Mouse (Mus musculus) cerebellum, adult (tissue): ENCODE measurements around the gene Sppl2b.
A peak's percentile ranks its signal among the peaks of the same experiment; 100 is the strongest.

Experiments used
- ATAC-seq: cut with Nextera tagmentation; 2 replicates; pipeline ENCODE4 v1.9.2; 2017; ENCODE audit warnings: mild to moderate bottlenecking, moderate library complexity, mixed read lengths; ENCODE audit not compliant: insufficient number of reproducible peaks, low FRiP score, low TSS enrichment

Gene Sppl2b

GRCm38 (mm10) chr10:80915260-80915659, 60.2 kb downstream of the Sppl2b start:
- ATAC-seq: no peak

- ATAC-seq: no peak
Measured at GRCm38 (mm10) chr10:80915736-80916135, 60.7 kb downstream of the Sppl2b start.

GRCm38 (mm10) chr10:80917336-80917778, 62.3 kb downstream of the Sppl2b start:
- no peak for ATAC-seq

- ATAC-seq: peak; percentile 65; the same call in 1 of the 2 replicates
Measured at GRCm38 (mm10) chr10:80917779-80918434, 62.8 kb downstream of the Sppl2b start, which contains the start of gene Lmnb2. Gene Lmnb2 (minus strand): TSS chr10:80918245.
